Mouse (Mus musculus) ES-E14 (cell line): ENCODE data around the gene Gm14401. TPM values are rescaled to one million over a fixed set of nuclear protein-coding genes. Genes with fewer than 3 reads are reported as not detected.

Experiments used
- total RNA-seq: library from RNA; depleted of rRNA; stranded (reverse); fragments of 300-350 nt; gene quantifications from 2 replicates; pipeline ENCODE4 v1.2.3, GENCODE M21; 2012; rRNA removed

Gene Gm14401
- total RNA-seq, 1 experiment = 56.1 TPM

Other genes starting within 250 kb of the Gm14401 start
- gene Gm14408, start 243.2 kb upstream of the Gm14401 start, total RNA-seq = not detected in 2 replicates
- 5.1 and 13.8 TPM in 2 replicates for gene Gm14296, start 146.5 kb upstream of the Gm14401 start, total RNA-seq
- 16.1 and 29.6 TPM in 2 replicates for gene Gm14419, start 73.4 kb upstream of the Gm14401 start, total RNA-seq
- gene Gm14410, start 132.1 kb downstream of the Gm14401 start, total RNA-seq = 26.3 and 27.4 TPM in 2 replicates
- 25.8 and 34.4 TPM in 2 replicates for gene Gm14409, start 192.7 kb downstream of the Gm14401 start, total RNA-seq
- gene Gm14412, start 250.0 kb downstream of the Gm14401 start, total RNA-seq = 45.0 and 58.9 TPM in 2 replicates